Mouse (Mus musculus): Measurements from ENCODE around the gene Arid4a.

Arid4a gene

GRCm38 (mm10) chr12:71015363-71016210 lies at the start of gene Arid4a:
TSS of gene Arid4a (plus strand) at chr12:71015990.
- DNase-seq (ENCODE audit: low spot score) = peak; percentile 100

- no peak for DNase-seq (ENCODE audit: low spot score)
These were observed 48.2 kb upstream of the Arid4a start for GRCm38 (mm10) chr12:70967581-70967980.

GRCm38 (mm10) chr12:70968141-70968790 lies 47.5 kb upstream of the Arid4a start:
- DNase-seq (ENCODE audit: low spot score) = peak; percentile 66

GRCm38 (mm10) chr12:70968791-70969307 lies 46.9 kb upstream of the Arid4a start:
- DNase-seq (ENCODE audit: low spot score) = peak; percentile 96

- DNase-seq (ENCODE audit: low spot score) = peak; percentile 85
These were observed 46.2 kb upstream of the Arid4a start for GRCm38 (mm10) chr12:70969485-70970184.

- DNase-seq (ENCODE audit: low spot score) = peak; percentile 25
These were observed 42.0 kb upstream of the Arid4a start for GRCm38 (mm10) chr12:70973831-70974230.

GRCm38 (mm10) chr12:70974441-70975266 lies 41.1 kb upstream of the Arid4a start, which contains the start of gene Psma3:
TSS of gene Psma3 (plus strand) at chr12:70974621.
- DNase-seq (ENCODE audit: low spot score) = peak; percentile 96

- peak; percentile 44 for DNase-seq (ENCODE audit: low spot score)
These were observed 40.4 kb upstream of the Arid4a start for GRCm38 (mm10) chr12:70975406-70975805.

- peak; percentile 54 for DNase-seq (ENCODE audit: low spot score)
These were observed 39.9 kb upstream of the Arid4a start for GRCm38 (mm10) chr12:70975891-70976290.

- no peak for DNase-seq (ENCODE audit: low spot score)
These were observed 37.4 kb upstream of the Arid4a start for GRCm38 (mm10) chr12:70978345-70978744.

- DNase-seq (ENCODE audit: low spot score) = no peak
These were observed 30.8 kb upstream of the Arid4a start for GRCm38 (mm10) chr12:70984855-70985550.

GRCm38 (mm10) chr12:70997225-70997624 lies 18.6 kb upstream of the Arid4a start:
- DNase-seq (ENCODE audit: low spot score) = no peak

- DNase-seq (ENCODE audit: low spot score) = peak; percentile 85
These were observed 16.3 kb upstream of the Arid4a start for GRCm38 (mm10) chr12:70999423-70999903.

- no peak for DNase-seq (ENCODE audit: low spot score)
These were observed 15.4 kb upstream of the Arid4a start for GRCm38 (mm10) chr12:71000344-71000743.

GRCm38 (mm10) chr12:71001456-71001855 lies 14.3 kb upstream of the Arid4a start:
- no peak for DNase-seq (ENCODE audit: low spot score)

- no peak for DNase-seq (ENCODE audit: low spot score)
These were observed 11.9 kb upstream of the Arid4a start for GRCm38 (mm10) chr12:71003760-71004426.

- DNase-seq (ENCODE audit: low spot score) = no peak
These were observed 9.6 kb upstream of the Arid4a start for GRCm38 (mm10) chr12:71006141-71006540.

- no peak for DNase-seq (ENCODE audit: low spot score)
These were observed 8.9 kb upstream of the Arid4a start for GRCm38 (mm10) chr12:71006901-71007300.

GRCm38 (mm10) chr12:71009769-71010168 lies 6.0 kb upstream of the Arid4a start:
- no peak for DNase-seq (ENCODE audit: low spot score)

- DNase-seq (ENCODE audit: low spot score) = peak; percentile 49
These were observed 886 bp upstream of the Arid4a start for GRCm38 (mm10) chr12:71014845-71015362.
